Mouse (Mus musculus): ENCODE data around the gene Tex44.
A peak's percentile ranks its signal among the peaks of the same experiment; 100 is the strongest.

Gene Tex44

GRCm38 (mm10) chr1:86426128-86426527, at the start of gene Tex44, which contains the start of gene Nmur1:
Gene Tex44 (plus strand): TSS chr1:86426329.
Gene Nmur1 (minus strand): TSS chr1:86426228.
- DNase-seq (ENCODE audit: low spot score in 2 of 2), result no peak

- no peak for DNase-seq (ENCODE audit: low spot score in 2 of 2)
Observed at GRCm38 (mm10) chr1:86376354-86376753, 49.8 kb upstream of the Tex44 start.

- peak in 1 of 2 experiments; percentile 58 for DNase-seq (ENCODE audit: low spot score in 2 of 2)
Observed at GRCm38 (mm10) chr1:86378662-86379061, 47.5 kb upstream of the Tex44 start.

GRCm38 (mm10) chr1:86379161-86379569, 47.0 kb upstream of the Tex44 start:
- DNase-seq (ENCODE audit: low spot score in 2 of 2), result peak; percentile 39 to 59

- peak; percentile 55 to 63 for DNase-seq (ENCODE audit: low spot score in 2 of 2)
Observed at GRCm38 (mm10) chr1:86381027-86381426, 45.1 kb upstream of the Tex44 start.

GRCm38 (mm10) chr1:86389230-86389629, 36.9 kb upstream of the Tex44 start:
- DNase-seq (ENCODE audit: low spot score in 2 of 2), result peak in 1 of 2 experiments; percentile 77

- DNase-seq (ENCODE audit: low spot score in 2 of 2), result no peak
Observed at GRCm38 (mm10) chr1:86391425-86391824, 34.7 kb upstream of the Tex44 start.

- no peak for DNase-seq (ENCODE audit: low spot score in 2 of 2)
Observed at GRCm38 (mm10) chr1:86393219-86393618, 32.9 kb upstream of the Tex44 start.

- DNase-seq (ENCODE audit: low spot score in 2 of 2), result no peak
Observed at GRCm38 (mm10) chr1:86394246-86394645, 31.9 kb upstream of the Tex44 start.

- DNase-seq (ENCODE audit: low spot score in 2 of 2), result no peak
Observed at GRCm38 (mm10) chr1:86395897-86396296, 30.2 kb upstream of the Tex44 start.

GRCm38 (mm10) chr1:86397621-86398020, 28.5 kb upstream of the Tex44 start:
- DNase-seq (ENCODE audit: low spot score in 2 of 2), result no peak

GRCm38 (mm10) chr1:86398222-86398621, 27.9 kb upstream of the Tex44 start:
- DNase-seq (ENCODE audit: low spot score in 2 of 2), result no peak

- DNase-seq (ENCODE audit: low spot score in 2 of 2), result no peak
Observed at GRCm38 (mm10) chr1:86399322-86399721, 26.8 kb upstream of the Tex44 start.

- no peak for DNase-seq (ENCODE audit: low spot score in 2 of 2)
Observed at GRCm38 (mm10) chr1:86400096-86400754, 25.9 kb upstream of the Tex44 start.

GRCm38 (mm10) chr1:86404834-86405233, 21.3 kb upstream of the Tex44 start:
- no peak for DNase-seq (ENCODE audit: low spot score in 2 of 2)

- DNase-seq (ENCODE audit: low spot score in 2 of 2), result no peak
Observed at GRCm38 (mm10) chr1:86406313-86406712, 19.8 kb upstream of the Tex44 start.

GRCm38 (mm10) chr1:86406914-86407313, 19.2 kb upstream of the Tex44 start:
- no peak for DNase-seq (ENCODE audit: low spot score in 2 of 2)

GRCm38 (mm10) chr1:86408515-86408914, 17.6 kb upstream of the Tex44 start:
- no peak for DNase-seq (ENCODE audit: low spot score in 2 of 2)

- DNase-seq (ENCODE audit: low spot score in 2 of 2), result no peak
Observed at GRCm38 (mm10) chr1:86409476-86409875, 16.7 kb upstream of the Tex44 start.

GRCm38 (mm10) chr1:86414715-86415114, 11.4 kb upstream of the Tex44 start:
- no peak for DNase-seq (ENCODE audit: low spot score in 2 of 2)

GRCm38 (mm10) chr1:86415144-86415543, 11.0 kb upstream of the Tex44 start:
- no peak for DNase-seq (ENCODE audit: low spot score in 2 of 2)

GRCm38 (mm10) chr1:86415612-86416184, 10.4 kb upstream of the Tex44 start:
- no peak for DNase-seq (ENCODE audit: low spot score in 2 of 2)

- no peak for DNase-seq (ENCODE audit: low spot score in 2 of 2)
Observed at GRCm38 (mm10) chr1:86416321-86416720, 9.8 kb upstream of the Tex44 start.

- DNase-seq (ENCODE audit: low spot score in 2 of 2), result no peak
Observed at GRCm38 (mm10) chr1:86421007-86421406, 5.1 kb upstream of the Tex44 start.
